Mouse (Mus musculus): ENCODE measurements around the gene Cdc25a.

Gene Cdc25a

DNA sequence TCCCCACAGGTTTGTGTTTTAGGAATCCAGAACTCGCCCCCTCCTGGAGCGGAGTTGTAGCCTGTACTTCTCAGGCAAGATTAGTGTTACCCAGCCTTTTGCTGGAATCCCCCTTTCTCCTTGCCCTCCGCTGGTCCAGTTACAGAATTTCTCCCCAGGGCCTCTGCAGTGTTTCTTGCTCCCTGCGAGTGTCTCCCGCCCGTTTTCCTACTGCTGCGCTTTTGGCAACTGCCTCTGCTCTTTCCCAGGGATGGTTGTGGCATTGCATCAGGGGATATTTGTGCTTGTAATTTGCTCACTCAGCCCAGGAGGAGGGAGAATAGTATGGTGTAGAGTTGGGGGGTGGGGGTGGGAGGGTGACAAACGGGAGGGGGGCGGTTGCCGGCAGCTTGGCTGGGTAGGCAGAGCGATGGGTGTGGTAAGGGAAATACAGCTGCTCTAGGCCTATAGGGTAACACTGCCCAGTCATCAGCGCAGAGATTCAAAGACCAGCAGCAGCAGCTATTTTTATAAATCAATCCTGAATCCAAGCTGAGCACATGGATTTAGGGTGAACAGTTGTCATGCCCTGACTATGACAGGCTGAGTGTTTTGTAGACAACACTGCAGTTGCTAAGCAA lies 57.5 kb downstream of the Cdc25a start:
- DNase-seq (ENCODE audit: low read depth): no peak

DNA sequence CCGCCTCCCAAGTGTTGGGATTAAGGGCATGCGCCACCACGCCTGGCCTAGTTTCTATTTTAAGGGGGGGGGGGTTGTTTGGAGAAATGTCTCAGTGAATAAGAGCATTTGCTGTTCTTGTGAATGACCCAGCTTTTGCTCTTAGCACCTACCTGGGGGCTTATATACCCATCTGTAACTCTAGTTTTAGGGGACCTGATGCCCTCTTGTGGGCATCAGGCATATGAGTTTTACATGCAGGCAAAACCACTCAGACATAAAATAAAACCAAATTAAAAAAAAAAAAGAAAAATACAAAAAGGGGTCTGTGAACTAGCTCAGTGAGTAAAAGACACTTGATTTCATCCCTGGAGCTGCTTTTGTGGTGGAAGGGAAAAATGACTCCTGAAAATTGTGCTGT lies 64.0 kb downstream of the Cdc25a start:
- no peak for DNase-seq (ENCODE audit: low read depth)

- no peak for DNase-seq (ENCODE audit: low read depth)
Measured at GRCm38 (mm10) chr9:109942796-109943195, 67.4 kb downstream of the Cdc25a start.

Measured in c-Kit-positive CD71-negative TER-119-negative erythroid progenitor cells, embryonic 14.5 days (primary cell).